Mouse (Mus musculus) kidney, postnatal 0 days (tissue): ENCODE results near the gene Rhot2. TPM values are rescaled to one million over a fixed set of nuclear protein-coding genes. Genes with fewer than 3 reads are reported as not detected.

Source experiments
- ATAC-seq: fragments of 200-750 bp; cut with Nextera tagmentation; replicated peaks from 2 replicates; pipeline ENCODE4 v1.8.0; 2017; ENCODE audit warnings: low read depth, moderate number of reproducible peaks, moderate TSS enrichment, moderate library complexity; ENCODE audit not compliant: low FRiP score
- DNase-seq: peaks from one replicate; pipeline ENCODE4 v3.0.0-alpha.2; 2016; ENCODE audit warnings: low spot score
- H3K27ac ChIP-seq: fragments of 300-500 bp; sonication (generic); 2 replicates; pipeline ENCODE4 v1.5.1; 2014; ENCODE audit warnings: mild to moderate bottlenecking
- H3K27me3 ChIP-seq: fragments of 300-500 bp; sonication (generic); 2 replicates; pipeline ENCODE4 v1.6.1; 2014; ENCODE audit warnings: low read length, mixed read lengths; ENCODE audit not compliant: insufficient read depth
- H3K36me3 ChIP-seq: fragments of 300-500 bp; sonication (generic); 2 replicates; pipeline ENCODE4 v1.6.1; 2014; ENCODE audit warnings: low read length, mixed read lengths; ENCODE audit not compliant: insufficient read depth
- H3K4me1 ChIP-seq: fragments of 300-500 bp; sonication (generic); replicated peaks from 2 replicates; pipeline ENCODE4 v1.6.1; 2014; ENCODE audit warnings: antibody characterized with exemption, low read length, mixed read lengths; ENCODE audit not compliant: insufficient read depth
- H3K4me2 ChIP-seq: fragments of 300-500 bp; sonication (generic); 2 replicates; pipeline ENCODE4 v1.6.1; 2014; ENCODE audit warnings: mild to moderate bottlenecking, low read length, moderate library complexity, mixed read lengths
- H3K4me3 ChIP-seq: fragments of 300-500 bp; sonication (generic); replicated peaks from 2 replicates; pipeline ENCODE4 v1.5.1; 2014; ENCODE audit warnings: low read depth, low read length
- H3K9ac ChIP-seq: fragments of 300-500 bp; sonication (generic); 2 replicates; pipeline ENCODE4 v1.6.1; 2014; ENCODE audit warnings: low read depth, low read length
- H3K9me3 ChIP-seq: fragments of 300-500 bp; sonication (generic); replicated peaks from 2 replicates; pipeline ENCODE4 v1.6.1; 2016; ENCODE audit warnings: low read length, inconsistent platforms, mixed read lengths
- CTCF ChIP-seq: IDR thresholded peaks from 2 replicates; pipeline ENCODE4 v1.5.1; 2016; ENCODE audit warnings: antibody characterized with exemption, low read depth, mild to moderate bottlenecking, moderate library complexity
- WGBS: fragments of 180-500 bp; shearing (Covaris S2); extraction: QIAGEN DNeasy Blood & Tissue Kit; methylation state at CpG from one replicate; pipeline ENCODE4 v1.1.7; 2014; 5-methylcytosine and 5-hydroxymethylcytosine counted together
- polyA plus RNA-seq: library from polyadenylated mRNA; unstranded; fragments of >200 nt; fragmentation: Nextera tagmentation; extraction: Ambion mirVana; gene quantifications from 2 replicates; pipeline ENCODE4 v1.2.1, GENCODE M21; 2015

Gene Rhot2
- polyA plus RNA-seq, 1 experiment from 2014 or later, result 21.1 TPM

DNA sequence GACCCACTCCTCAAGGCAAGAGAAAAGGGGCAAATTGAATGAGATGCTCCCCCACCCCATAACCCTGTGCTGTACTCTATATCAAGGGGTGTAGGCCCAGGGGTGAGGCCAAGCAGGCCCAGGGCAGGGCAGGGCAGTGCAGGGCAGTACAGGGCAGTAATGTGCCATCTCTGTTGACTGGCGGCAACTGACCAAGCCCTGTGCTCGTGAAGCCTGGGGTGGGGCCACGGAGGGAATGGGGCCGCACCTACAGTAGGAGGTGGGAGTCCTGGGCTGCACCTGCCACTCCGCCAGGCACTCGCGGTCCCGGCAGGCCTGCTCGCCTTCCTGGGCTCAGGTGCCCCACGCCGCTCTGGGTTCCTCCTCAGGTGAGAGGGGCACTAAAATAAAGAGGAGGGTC, 20.6 kb upstream of the Rhot2 start:
- Histone ChIP-seq H3K4me1 (peaks cover 17% of the 10 kb centered on the region), H3K9ac (no peak overlapping the region), H3K27me3 (no peaks in the 10 kb centered on the region), H3K4me3 (no peak overlapping the region), H3K27ac (no peak overlapping the region), H3K4me2 (no peak overlapping the region), H3K9me3 (no peaks in the 10 kb centered on the region), H3K36me3 (no peaks in the 10 kb centered on the region)
- TF ChIP-seq CTCF, result no peak
- no peak for ATAC-seq
- WGBS, result 85% methylated on average over 11 of the region's 11 CpGs
- DNase-seq, result no peak

- H3K4me3 ChIP-seq, result no peak overlapping the region
- peaks cover 17% of the 10 kb centered on the region for H3K4me1 ChIP-seq
- H3K36me3 ChIP-seq, result no peaks in the 10 kb centered on the region
- WGBS, result 86% methylated on average over 14 of the region's 14 CpGs
- no peak for TF ChIP-seq CTCF
- no peak overlapping the region for H3K9ac ChIP-seq
- H3K27ac ChIP-seq, result peak overlapping the region; percentile 36; the same call in 1 of the 2 replicates
- no peak overlapping the region for H3K4me2 ChIP-seq
- H3K9me3 ChIP-seq, result no peaks in the 10 kb centered on the region
- no peak for DNase-seq
- no peak for ATAC-seq
- H3K27me3 ChIP-seq, result no peaks in the 10 kb centered on the region
These were observed 19.7 kb upstream of the Rhot2 start for GRCm38 (mm10) chr17:25864311-25864710.

- Histone ChIP-seq H3K4me1 (peaks cover 13% of the 10 kb centered on the region), H3K4me3 (no peak overlapping the region), H3K27me3 (no peaks in the 10 kb centered on the region), H3K9me3 (no peaks in the 10 kb centered on the region), H3K27ac (no peak overlapping the region), H3K36me3 (no peaks in the 10 kb centered on the region), H3K4me2 (no peak overlapping the region), H3K9ac (no peak overlapping the region)
- 81% methylated on average over 6 of the region's 6 CpGs for WGBS
- no peak for ATAC-seq
- DNase-seq, result no peak
- TF ChIP-seq CTCF, result no peak; the same call in 1 of the 2 replicates
These were observed 19.0 kb upstream of the Rhot2 start for GRCm38 (mm10) chr17:25863681-25864080.

DNA sequence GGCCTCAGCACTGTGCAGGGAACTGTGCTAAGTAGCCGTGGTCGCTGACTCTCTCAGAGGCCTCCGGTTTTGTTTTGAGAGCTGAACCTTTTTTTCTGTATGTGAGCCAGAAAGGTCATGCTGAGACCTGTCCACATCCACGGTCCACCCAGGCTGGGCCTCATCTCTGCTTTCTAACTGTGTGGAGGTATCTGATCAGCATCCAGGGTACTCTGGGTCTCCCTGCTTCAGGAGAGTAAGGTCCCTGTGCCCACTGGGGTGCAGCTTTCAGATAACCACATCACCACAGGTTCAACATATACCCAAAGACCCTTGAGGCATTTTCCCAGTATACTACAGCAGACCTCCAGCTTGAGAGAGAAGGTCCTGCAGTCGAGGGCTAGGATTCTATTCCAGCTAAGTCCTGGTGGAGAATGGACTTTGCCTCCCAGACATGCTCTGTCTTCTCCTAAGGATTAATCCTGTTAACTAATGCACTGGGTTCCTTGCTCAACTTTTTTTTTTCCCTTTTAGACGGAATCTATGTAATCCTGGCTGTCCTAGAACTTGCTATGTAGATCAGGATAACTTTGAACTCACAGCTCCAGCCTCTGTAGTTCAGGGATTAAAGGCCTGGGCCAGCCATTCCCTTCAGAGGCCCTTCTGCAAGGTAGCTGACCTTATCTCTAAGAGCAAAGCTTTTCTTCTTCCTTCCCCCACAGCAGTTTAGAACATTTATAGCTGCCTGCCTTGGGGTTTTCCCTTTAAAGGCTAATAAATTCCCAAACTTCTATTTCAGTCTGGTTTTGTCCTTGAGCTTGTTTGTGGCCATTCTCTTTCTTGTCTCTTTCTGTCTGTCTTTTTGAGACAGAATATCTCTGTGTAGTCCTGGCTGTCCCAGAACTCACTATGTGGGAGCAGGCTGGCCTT, 17.3 kb upstream of the Rhot2 start:
- no peaks in the 10 kb centered on the region for H3K36me3 ChIP-seq
- no peak for TF ChIP-seq CTCF
- no peaks in the 10 kb centered on the region for H3K9me3 ChIP-seq
- H3K4me1 ChIP-seq, result peaks cover 5% of the 10 kb centered on the region
- 10% methylated on average over 6 of the region's 6 CpGs for WGBS
- DNase-seq (no peak), ATAC-seq (peak; percentile 6; the same call in 1 of the 2 replicates)
- H3K9ac ChIP-seq, result peak overlapping the region; percentile 71
- H3K4me3 ChIP-seq, result peak overlapping the region; percentile 65
- H3K27ac ChIP-seq, result peak overlapping the region; percentile 82
- H3K27me3 ChIP-seq, result no peaks in the 10 kb centered on the region
- peak overlapping the region; percentile 96 for H3K4me2 ChIP-seq

- H3K4me3 ChIP-seq, result peak within 1 kb of the TSS; percentile 65
- H3K36me3 ChIP-seq, result no peaks in the 10 kb centered on the region
- 2% methylated on average over 65 of the region's 65 CpGs for whole genome bisulfite sequencing
- peak within 1 kb of the TSS; percentile 96 for H3K4me2 ChIP-seq
- peak within 1 kb of the TSS; percentile 82 for H3K27ac ChIP-seq
- H3K9me3 ChIP-seq, result no peaks in the 10 kb centered on the region
- no peaks in the 10 kb centered on the region for H3K27me3 ChIP-seq
- H3K9ac ChIP-seq, result peak within 1 kb of the TSS; percentile 71
- ATAC-seq (peak; percentile 86), DNase-seq (peak; percentile 95)
- peak; percentile 30; the same call in 1 of the 2 replicates for TF ChIP-seq CTCF
- H3K4me1 ChIP-seq, result peaks cover 5% of the 10 kb centered on the region
These were observed 16.4 kb upstream of the Rhot2 start, which contains the start of gene Wdr90 for GRCm38 (mm10) chr17:25860832-25861703. Wdr90 (minus strand) TSS chr17:25861501.

GRCm38 (mm10) chr17:25860229-25860628, 15.6 kb upstream of the Rhot2 start:
- ATAC-seq, result no peak
- no peak for DNase-seq
- H3K9me3 ChIP-seq, result no peaks in the 10 kb centered on the region

More at GRCm38 (mm10) chr17:25860229-25860628, 15.6 kb upstream of the Rhot2 start:
- Histone ChIP-seq H3K27me3 (no peaks in the 10 kb centered on the region), H3K9ac (peak overlapping the region; percentile 71; the same call in 1 of the 2 replicates), H3K4me1 (peaks cover 5% of the 10 kb centered on the region), H3K4me2 (no peak overlapping the region; the same call in 1 of the 2 replicates), H3K36me3 (0 out of 2 replicates have a peak, but pooled peaks cover 6% of the 10 kb centered on the region), H3K4me3 (peak overlapping the region; percentile 65; the same call in 1 of the 2 replicates), H3K27ac (no peak overlapping the region)
- TF ChIP-seq CTCF, result no peak
- WGBS, result 90% methylated on average over 6 of the region's 6 CpGs
